Mouse (Mus musculus): ENCODE measurements around the gene Rnf224.
A peak's percentile ranks its signal among the peaks of the same experiment; 100 is the strongest.

The Rnf224 gene

GRCm38 (mm10) chr2:25194006-25194405 lies 42.6 kb downstream of the Rnf224 start:
- no peak for DNase-seq

GRCm38 (mm10) chr2:25193330-25193770 lies 43.2 kb downstream of the Rnf224 start:
- peak; percentile 88 for DNase-seq

DNA sequence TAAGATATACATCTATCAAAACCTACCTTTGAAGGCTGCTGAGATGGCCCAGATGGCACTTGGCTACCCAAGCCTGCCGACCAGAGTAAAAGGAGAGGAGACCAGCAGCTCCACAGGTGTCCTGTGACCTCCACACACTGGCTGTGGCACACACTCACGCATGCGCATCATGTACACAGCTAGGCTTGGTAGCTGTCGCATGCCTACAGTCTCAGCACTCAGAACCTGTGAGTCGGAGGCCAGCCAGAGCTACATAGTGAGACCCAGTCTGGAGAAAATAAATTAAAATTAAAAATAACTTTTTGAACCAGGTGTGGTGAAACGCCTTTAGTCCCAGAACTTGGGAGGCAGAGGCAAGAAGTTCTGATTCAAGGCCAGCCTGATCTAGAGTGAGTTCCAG lies 48.7 kb downstream of the Rnf224 start:
- DNase-seq: no peak

- DNase-seq: no peak
These were observed 50.0 kb downstream of the Rnf224 start for GRCm38 (mm10) chr2:25186575-25186930.

DNA sequence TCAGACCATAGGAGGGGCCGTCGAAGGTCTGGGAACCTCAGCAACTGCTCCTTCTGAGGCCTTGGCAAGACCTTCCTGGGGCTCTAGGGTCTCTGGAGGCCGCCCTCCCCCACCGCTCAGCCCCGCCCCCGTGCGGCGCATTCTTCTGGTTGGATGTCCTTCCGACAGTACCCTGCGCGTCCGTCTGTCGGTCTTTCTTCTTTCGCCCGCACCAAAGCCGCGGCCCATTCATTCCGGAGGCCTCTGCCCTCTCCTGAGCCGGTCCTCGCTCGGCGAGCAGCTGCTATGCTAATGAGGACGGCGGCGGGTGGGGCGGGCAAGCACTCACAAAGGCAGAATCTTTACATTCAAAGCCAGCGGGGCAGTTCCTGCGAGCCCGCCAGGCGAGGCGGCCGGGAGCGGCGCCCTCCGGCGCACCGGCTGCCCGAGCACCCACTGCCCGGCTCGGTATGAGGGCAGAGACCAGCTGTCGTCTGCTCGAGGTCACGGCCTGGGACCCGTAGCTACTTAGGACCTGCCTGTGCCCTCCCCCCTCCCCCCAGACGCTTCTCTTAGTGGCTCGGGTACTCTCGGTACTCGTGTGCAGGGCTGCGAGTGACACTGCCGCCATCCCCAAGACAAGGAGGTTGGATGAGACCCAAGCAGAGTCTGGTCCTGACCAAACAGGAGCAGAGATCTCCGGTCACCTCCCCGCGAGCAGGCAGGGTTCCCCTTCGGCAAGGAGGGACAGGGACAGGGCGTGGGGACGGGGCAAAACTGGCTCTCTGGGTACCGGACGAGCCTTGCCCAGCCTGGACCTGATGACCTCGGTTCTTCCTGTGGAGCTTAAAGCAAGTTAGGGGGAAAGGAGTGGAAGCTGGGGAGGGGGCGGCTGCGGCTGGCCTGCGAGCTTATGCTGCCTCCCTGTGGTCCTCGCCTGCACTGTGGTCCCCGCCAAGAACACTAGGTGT lies 50.7 kb downstream of the Rnf224 start:
- DNase-seq: peak; percentile 59

- DNase-seq: no peak
These were observed 52.1 kb downstream of the Rnf224 start for GRCm38 (mm10) chr2:25184496-25184895.
